ENCODE assay signal across 18 mouse cellular contexts in genomic region chr10:6686081-6686474, GRCm38 (mm10).
A peak's percentile ranks its signal among the peaks of the same experiment; 100 is the strongest.
DNase-seq lines count a peak whose midpoint lies in the region; ATAC-seq lines count a peak whose summit lies in the region.
"Had no signal": no experiment of that assay in that cellular context is flagged by ENCODE, and none has a peak within 500 bp of the region (broad histone marks: within the 10 kb centered on the region; RNA-seq: fewer than 3 reads in every experiment).

No protein-coding gene starts in this region.

- no peak overlapping the region for H3K27ac ChIP-seq in hindbrain, embryonic 14.5 days
- H3K27ac ChIP-seq in hindbrain, embryonic 16.5 days (ENCODE audit: low read depth, low read length): no peak overlapping the region
- H3K27ac ChIP-seq: embryonic facial prominence, embryonic 10.5 days; embryonic facial prominence, embryonic 12.5 days; forebrain, embryonic 13.5 days; forebrain, embryonic 15.5 days had no signal

- H3K4me3 ChIP-seq in hindbrain, embryonic 14.5 days (replicated peaks; ENCODE audit: low read length): no peak overlapping the region
- no peak overlapping the region for H3K4me3 ChIP-seq in hindbrain, embryonic 16.5 days (ENCODE audit: low read length)
- H3K4me3 ChIP-seq: embryonic facial prominence, embryonic 10.5 days; embryonic facial prominence, embryonic 12.5 days; forebrain, embryonic 13.5 days; forebrain, embryonic 15.5 days had no signal

- no peaks in the 10 kb centered on the region for H3K27me3 ChIP-seq in hindbrain, embryonic 14.5 days (ENCODE audit: control insufficient read depth, insufficient read depth, low read length)
- H3K27me3 ChIP-seq in hindbrain, embryonic 16.5 days (replicated peaks; ENCODE audit: control insufficient read depth, insufficient read depth, low read length): no peaks in the 10 kb centered on the region
- H3K27me3 ChIP-seq: embryonic facial prominence, embryonic 12.5 days; forebrain, embryonic 13.5 days; forebrain, embryonic 15.5 days had no signal

- no peak overlapping the region for H3K9ac ChIP-seq in hindbrain, embryonic 14.5 days
- no peak overlapping the region for H3K9ac ChIP-seq in hindbrain, embryonic 16.5 days (ENCODE audit: low read depth, low read length)
- H3K9ac ChIP-seq: embryonic facial prominence, embryonic 12.5 days; forebrain, embryonic 13.5 days; forebrain, embryonic 15.5 days; forebrain, postnatal 0 days had no signal

- H3K36me3 ChIP-seq in hindbrain, embryonic 14.5 days (replicated peaks; ENCODE audit: control insufficient read depth, insufficient read depth): no peaks in the 10 kb centered on the region
- H3K36me3 ChIP-seq in hindbrain, embryonic 16.5 days (ENCODE audit: control insufficient read depth, insufficient read depth, low read length): no peaks in the 10 kb centered on the region
- H3K36me3 ChIP-seq: embryonic facial prominence, embryonic 10.5 days; embryonic facial prominence, embryonic 12.5 days; forebrain, embryonic 15.5 days had no signal

- ATAC-seq in hindbrain, embryonic 14.5 days (ENCODE audit: low FRiP score): 0 out of 2 replicates have a peak, but pooled peaks have one; percentile 36
- ATAC-seq in hindbrain, embryonic 16.5 days: no peak
- ATAC-seq in common myeloid progenitor, adult 5-6 weeks (replicated peaks; ENCODE audit: low read depth, poor library complexity, severe bottlenecking): peak; percentile 56
- ATAC-seq in hematopoietic stem cell, adult 5-6 weeks (replicated peaks in 1 of 2; ENCODE audit: insufficient read depth in 1 of 2, low FRiP score in 2 of 2, low TSS enrichment in 1 of 2, low read depth in 1 of 2, poor library complexity in 2 of 2, severe bottlenecking in 2 of 2): peak; percentile 55 to 71

- H3K4me1 ChIP-seq in hindbrain, embryonic 14.5 days (replicated peaks; ENCODE audit: control insufficient read depth, insufficient read depth, low read length): 0 out of 2 replicates have a peak, but pooled peaks cover 7% of the 10 kb centered on the region
- no peaks in the 10 kb centered on the region for H3K4me1 ChIP-seq in hindbrain, embryonic 16.5 days (ENCODE audit: control insufficient read depth, insufficient read depth, low read depth, low read length)
- H3K4me1 ChIP-seq: embryonic facial prominence, embryonic 10.5 days; embryonic facial prominence, embryonic 12.5 days; forebrain, embryonic 13.5 days; forebrain, embryonic 15.5 days had no signal

- no peak for DNase-seq in hindbrain, embryonic 14.5 days (ENCODE audit: low spot score)
- DNase-seq in right cerebral cortex, postnatal 14 days: no peak
- DNase-seq in right cerebral cortex, postnatal 4 days: no peak
- DNase-seq: adrenal gland, adult 2 months; adrenal gland, postnatal 10 days; adrenal gland, postnatal 25 days; cerebellum, adult 11 months; cerebellum, adult 18-20 months; cerebellum, adult 8-10 months; cerebellum, adult 9-11 months had no signal

- H3K4me2 ChIP-seq in hindbrain, embryonic 14.5 days (replicated peaks): no peak overlapping the region
- no peak overlapping the region for H3K4me2 ChIP-seq in hindbrain, embryonic 16.5 days (ENCODE audit: low read length)
- H3K4me2 ChIP-seq: embryonic facial prominence, embryonic 12.5 days; forebrain, embryonic 13.5 days; forebrain, embryonic 15.5 days had no signal

- WGBS in hindbrain, embryonic 14.5 days: 79% methylated on average over 1 of the region's 1 CpGs
- WGBS in hindbrain, embryonic 16.5 days: 77% methylated on average over 1 of the region's 1 CpGs

- no peaks in the 10 kb centered on the region for H3K9me3 ChIP-seq in hindbrain, embryonic 14.5 days (ENCODE audit: control insufficient read depth, low read length)
- H3K9me3 ChIP-seq in hindbrain, embryonic 16.5 days (ENCODE audit: control insufficient read depth, low read length): no peaks in the 10 kb centered on the region
- H3K9me3 ChIP-seq: embryonic facial prominence, embryonic 10.5 days; embryonic facial prominence, embryonic 12.5 days; forebrain, embryonic 13.5 days; forebrain, embryonic 15.5 days had no signal
